ENCODE assay signal across 13 mouse cellular contexts in the genomic region with DNA sequence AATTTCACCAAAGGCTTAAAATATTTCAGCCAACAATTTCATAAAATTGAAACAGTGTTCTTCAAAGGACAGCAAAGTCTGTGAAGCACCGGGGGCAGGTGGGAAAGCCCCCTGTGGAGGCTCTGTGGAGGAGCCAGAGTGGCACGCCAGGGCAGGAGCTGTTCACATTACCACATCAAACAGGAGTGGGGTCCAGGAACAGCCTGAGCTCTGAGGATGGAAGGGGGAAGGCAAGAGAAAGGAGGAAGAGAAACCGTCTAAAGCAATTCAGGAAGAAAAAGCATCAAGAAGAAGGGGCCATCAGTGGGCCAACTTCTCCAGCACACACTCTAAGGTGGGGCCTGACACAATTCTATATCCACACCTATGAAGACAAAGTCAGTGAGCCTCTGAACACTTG.
"Had no signal": no experiment of that assay in that cellular context is flagged by ENCODE, and none has a peak within 500 bp of the region (broad histone marks: within the 10 kb centered on the region; RNA-seq: fewer than 3 reads in every experiment).

No protein-coding gene starts in this region.

- H3K36me3 ChIP-seq: stomach, embryonic 15.5 days had no signal

- H3K4me2 ChIP-seq: limb, embryonic 13.5 days; liver, embryonic 12.5 days; liver, embryonic 15.5 days; lung, embryonic 15.5 days; stomach, embryonic 15.5 days had no signal

- H3K27ac ChIP-seq: limb, embryonic 10.5 days; limb, embryonic 13.5 days; liver, embryonic 12.5 days; liver, embryonic 15.5 days; lung, embryonic 15.5 days; stomach, embryonic 15.5 days had no signal

- H3K4me3 ChIP-seq: limb, embryonic 10.5 days; limb, embryonic 13.5 days; liver, embryonic 12.5 days; liver, embryonic 15.5 days; lung, embryonic 15.5 days; stomach, embryonic 15.5 days had no signal

- H3K27me3 ChIP-seq: limb, embryonic 13.5 days; liver, embryonic 12.5 days; liver, embryonic 15.5 days; lung, embryonic 15.5 days; stomach, embryonic 15.5 days had no signal

- H3K9ac ChIP-seq: limb, embryonic 13.5 days; liver, embryonic 12.5 days; liver, embryonic 15.5 days; lung, embryonic 15.5 days; stomach, embryonic 15.5 days had no signal

- DNase-seq: kidney, adult 18-20 months; kidney, postnatal 14 days; kidney, postnatal 4 days; liver; lung, postnatal 10 days; spleen, adult 18-20 months; thymus, postnatal 25 days had no signal

- H3K4me1 ChIP-seq: stomach, embryonic 15.5 days had no signal

- H3K9me3 ChIP-seq: limb, embryonic 10.5 days; limb, embryonic 13.5 days; liver, embryonic 12.5 days; liver, embryonic 15.5 days; lung, embryonic 15.5 days; stomach, embryonic 15.5 days had no signal
